Mouse (Mus musculus): ENCODE measurements around the gene Opn4. TPM values are rescaled to one million over a fixed set of nuclear protein-coding genes. Genes with fewer than 3 reads are reported as not detected.

The Opn4 gene
- polyA plus RNA-seq, 1 experiment from 2014 or later, result not detected

GRCm38 (mm10) chr14:34554047-34554446 lies 45.9 kb downstream of the Opn4 start:
- H3K4me1 ChIP-seq, result 0 out of 2 replicates have a peak, but pooled peaks cover 2% of the 10 kb centered on the region
- no peak overlapping the region for H3K27ac ChIP-seq
- no peak overlapping the region for H3K9ac ChIP-seq
- no peak overlapping the region for H3K4me3 ChIP-seq (replicated peaks)
- no peaks in the 10 kb centered on the region for H3K36me3 ChIP-seq
- 50% methylated on average over 3 of the region's 3 CpGs for WGBS
- no peaks in the 10 kb centered on the region for H3K27me3 ChIP-seq (replicated peaks)
- no peak overlapping the region for H3K4me2 ChIP-seq
- ATAC-seq (ENCODE audit: insufficient read depth, low FRiP score, low read depth), result no peak
- H3K9me3 ChIP-seq, result no peaks in the 10 kb centered on the region

- no peak for ATAC-seq (ENCODE audit: insufficient read depth, low FRiP score, low read depth)
- Histone ChIP-seq H3K27ac (no peak overlapping the region), H3K9ac (no peak overlapping the region), H3K27me3 (replicated peaks) (no peaks in the 10 kb centered on the region), H3K9me3 (no peaks in the 10 kb centered on the region), H3K4me3 (replicated peaks) (no peak overlapping the region), H3K4me1 (0 out of 2 replicates have a peak, but pooled peaks cover 2% of the 10 kb centered on the region), H3K36me3 (no peaks in the 10 kb centered on the region), H3K4me2 (no peak overlapping the region)
- 78% methylated on average over 6 of the region's 6 CpGs for WGBS
Measured at GRCm38 (mm10) chr14:34553470-34553869, 46.5 kb downstream of the Opn4 start.

GRCm38 (mm10) chr14:34552226-34552625 lies 47.7 kb downstream of the Opn4 start:
- no peaks in the 10 kb centered on the region for H3K36me3 ChIP-seq
- H3K27ac ChIP-seq, result no peak overlapping the region
- H3K27me3 ChIP-seq (replicated peaks), result no peaks in the 10 kb centered on the region
- H3K9ac ChIP-seq, result no peak overlapping the region
- H3K4me3 ChIP-seq (replicated peaks), result no peak overlapping the region
- H3K4me1 ChIP-seq, result 0 out of 2 replicates have a peak, but pooled peaks cover 2% of the 10 kb centered on the region
- H3K4me2 ChIP-seq, result no peak overlapping the region
- no peak for ATAC-seq (ENCODE audit: insufficient read depth, low FRiP score, low read depth)
- WGBS, result 86% methylated on average over 5 of the region's 5 CpGs
- H3K9me3 ChIP-seq, result no peaks in the 10 kb centered on the region

GRCm38 (mm10) chr14:34549004-34549671 lies 50.8 kb downstream of the Opn4 start:
- Histone ChIP-seq H3K9me3 (no peaks in the 10 kb centered on the region), H3K4me2 (peak overlapping the region; percentile 91), H3K27me3 (replicated peaks) (no peaks in the 10 kb centered on the region), H3K27ac (peak overlapping the region; percentile 89), H3K4me1 (no peaks in the 10 kb centered on the region; the same call in 1 of the 2 replicates), H3K4me3 (replicated peaks) (peak overlapping the region; percentile 79), H3K9ac (peak overlapping the region; percentile 78), H3K36me3 (no peaks in the 10 kb centered on the region)
- peak; percentile 90 for ATAC-seq (ENCODE audit: insufficient read depth, low FRiP score, low read depth)
- under 1% methylated on average over 55 of the region's 55 CpGs for WGBS

- H3K9me3 ChIP-seq, result no peaks in the 10 kb centered on the region
- no peaks in the 10 kb centered on the region; the same call in 1 of the 2 replicates for H3K4me1 ChIP-seq
- H3K4me2 ChIP-seq, result peak overlapping the region; percentile 91
- peak overlapping the region; percentile 89 for H3K27ac ChIP-seq
- H3K4me3 ChIP-seq (replicated peaks), result peak overlapping the region; percentile 79
- peak overlapping the region; percentile 78 for H3K9ac ChIP-seq
- peak; percentile 64; the same call in 1 of the 2 replicates for ATAC-seq (ENCODE audit: insufficient read depth, low FRiP score, low read depth)
- H3K36me3 ChIP-seq, result no peaks in the 10 kb centered on the region
- under 1% methylated on average over 27 of the region's 27 CpGs for WGBS
- H3K27me3 ChIP-seq (replicated peaks), result no peaks in the 10 kb centered on the region
Measured at GRCm38 (mm10) chr14:34548391-34549001, 51.4 kb downstream of the Opn4 start.

GRCm38 (mm10) chr14:34544545-34544944 lies 55.4 kb downstream of the Opn4 start:
- WGBS, result 55% methylated on average over 2 of the region's 2 CpGs
- Histone ChIP-seq H3K27ac (no peak overlapping the region), H3K27me3 (replicated peaks) (no peaks in the 10 kb centered on the region), H3K4me2 (no peak overlapping the region), H3K4me1 (peaks cover 8% of the 10 kb centered on the region; the same call in 1 of the 2 replicates), H3K36me3 (no peaks in the 10 kb centered on the region), H3K9ac (no peak overlapping the region), H3K9me3 (no peaks in the 10 kb centered on the region), H3K4me3 (replicated peaks) (no peak overlapping the region)
- ATAC-seq (ENCODE audit: insufficient read depth, low FRiP score, low read depth), result no peak

GRCm38 (mm10) chr14:34544001-34544400 lies 55.9 kb downstream of the Opn4 start:
- H3K27me3 ChIP-seq (replicated peaks), result no peaks in the 10 kb centered on the region
- no peak overlapping the region for H3K9ac ChIP-seq
- no peak overlapping the region; the same call in 1 of the 2 replicates for H3K27ac ChIP-seq
- 84% methylated on average over 6 of the region's 6 CpGs for WGBS
- no peak overlapping the region for H3K4me2 ChIP-seq
- peaks cover 8% of the 10 kb centered on the region; the same call in 1 of the 2 replicates for H3K4me1 ChIP-seq
- no peak for ATAC-seq (ENCODE audit: insufficient read depth, low FRiP score, low read depth)
- H3K4me3 ChIP-seq (replicated peaks), result no peak overlapping the region
- no peaks in the 10 kb centered on the region for H3K9me3 ChIP-seq
- no peaks in the 10 kb centered on the region for H3K36me3 ChIP-seq

- Histone ChIP-seq H3K4me2 (no peak overlapping the region), H3K27ac (no peak overlapping the region), H3K4me3 (replicated peaks) (no peak overlapping the region), H3K27me3 (replicated peaks) (no peaks in the 10 kb centered on the region), H3K36me3 (no peaks in the 10 kb centered on the region), H3K9ac (no peak overlapping the region), H3K9me3 (no peaks in the 10 kb centered on the region), H3K4me1 (peaks cover 8% of the 10 kb centered on the region; the same call in 1 of the 2 replicates)
- ATAC-seq (ENCODE audit: insufficient read depth, low FRiP score, low read depth), result no peak
- WGBS, result 80% methylated on average over 6 of the region's 6 CpGs
Measured at GRCm38 (mm10) chr14:34543596-34543995, 56.3 kb downstream of the Opn4 start.

- Histone ChIP-seq H3K9me3 (no peaks in the 10 kb centered on the region), H3K4me2 (no peak overlapping the region), H3K27me3 (replicated peaks) (no peaks in the 10 kb centered on the region), H3K9ac (no peak overlapping the region), H3K27ac (peak overlapping the region; percentile 55; the same call in 1 of the 2 replicates), H3K36me3 (no peaks in the 10 kb centered on the region), H3K4me3 (replicated peaks) (no peak overlapping the region), H3K4me1 (peaks cover 8% of the 10 kb centered on the region; the same call in 1 of the 2 replicates)
- no peak for ATAC-seq (ENCODE audit: insufficient read depth, low FRiP score, low read depth)
- 78% methylated on average over 5 of the region's 5 CpGs for WGBS
Measured at GRCm38 (mm10) chr14:34541896-34542295, 58.0 kb downstream of the Opn4 start.

- H3K9me3 ChIP-seq, result no peaks in the 10 kb centered on the region
- 0 out of 2 replicates have a peak overlapping the region, but pooled peaks have one; percentile 5 for H3K4me3 ChIP-seq (replicated peaks)
- 14% methylated on average over 16 of the region's 17 CpGs for WGBS
- H3K27me3 ChIP-seq (replicated peaks), result no peaks in the 10 kb centered on the region
- H3K36me3 ChIP-seq, result no peaks in the 10 kb centered on the region
- ATAC-seq (ENCODE audit: insufficient read depth, low FRiP score, low read depth), result peak; percentile 70
- peak overlapping the region; percentile 37 for H3K4me2 ChIP-seq
- peak overlapping the region; percentile 89 for H3K27ac ChIP-seq
- H3K4me1 ChIP-seq, result peaks cover 8% of the 10 kb centered on the region; the same call in 1 of the 2 replicates
- no peak overlapping the region for H3K9ac ChIP-seq
Measured at GRCm38 (mm10) chr14:34540685-34541162, 59.2 kb downstream of the Opn4 start.

Data from stomach, embryonic 15.5 days (tissue).